Mouse (Mus musculus) liver, embryonic 13.5 days (tissue): ENCODE data around the gene Cpsf6. TPM values are rescaled to one million over a fixed set of nuclear protein-coding genes. Genes with fewer than 3 reads are reported as not detected.

Experiments used
- ATAC-seq: fragments of 200-750 bp; cut with Nextera tagmentation; 2 replicates; pipeline ENCODE4 v1.8.0; 2017; ENCODE audit warnings: low read depth, mild to moderate bottlenecking, moderate number of reproducible peaks, moderate library complexity
- DNase-seq: peaks from one replicate; pipeline ENCODE4 v3.0.0; 2022
- H3K27ac ChIP-seq: fragments of 300-500 bp; sonication (generic); 2 replicates; pipeline ENCODE4 v1.5.1; 2015; ENCODE audit warnings: moderate library complexity, mild to moderate bottlenecking, inconsistent platforms
- H3K27me3 ChIP-seq: fragments of 300-500 bp; sonication (generic); 2 replicates; pipeline ENCODE4 v1.6.1; 2015; ENCODE audit warnings: mild to moderate bottlenecking, inconsistent platforms
- H3K36me3 ChIP-seq: fragments of 300-500 bp; sonication (generic); 2 replicates; pipeline ENCODE4 v1.6.1; 2015; ENCODE audit warnings: mild to moderate bottlenecking, inconsistent platforms
- H3K4me1 ChIP-seq: fragments of 300-500 bp; sonication (generic); replicated peaks from 2 replicates; pipeline ENCODE4 v1.6.1; 2015; ENCODE audit warnings: inconsistent platforms
- H3K4me2 ChIP-seq: fragments of 300-500 bp; sonication (generic); 2 replicates; pipeline ENCODE4 v1.6.1; 2015; ENCODE audit warnings: inconsistent platforms, mild to moderate bottlenecking, moderate library complexity
- H3K4me3 ChIP-seq: fragments of 300-500 bp; sonication (generic); replicated peaks from 2 replicates; pipeline ENCODE4 v1.5.1; 2015; ENCODE audit warnings: mild to moderate bottlenecking, inconsistent platforms
- H3K9ac ChIP-seq: fragments of 300-500 bp; sonication (generic); 2 replicates; pipeline ENCODE4 v1.6.1; 2015; ENCODE audit warnings: mild to moderate bottlenecking, inconsistent platforms
- H3K9me3 ChIP-seq: fragments of 300-500 bp; sonication (generic); replicated peaks from 2 replicates; pipeline ENCODE4 v1.6.1; 2016; ENCODE audit warnings: inconsistent platforms
- WGBS: fragments of 180-500 bp; shearing (Covaris S2); methylation state at CpG from one replicate; pipeline ENCODE4 v1.1.7; 2015; ENCODE audit not compliant: insufficient replicate concordance; 5-methylcytosine and 5-hydroxymethylcytosine counted together
- polyA plus RNA-seq: library from polyadenylated mRNA; unstranded; fragments of >200 nt; fragmentation: Nextera tagmentation; extraction: Ambion mirVana; gene quantifications from 2 replicates; pipeline ENCODE4 v1.2.1, GENCODE M21; 2015

Cpsf6 gene
- polyA plus RNA-seq, 1 experiment from 2014 or later = 69.2 TPM

GRCm38 (mm10) chr10:117412474-117413057 is 32.8 kb upstream of the Cpsf6 start:
- no peak for ATAC-seq

DNA sequence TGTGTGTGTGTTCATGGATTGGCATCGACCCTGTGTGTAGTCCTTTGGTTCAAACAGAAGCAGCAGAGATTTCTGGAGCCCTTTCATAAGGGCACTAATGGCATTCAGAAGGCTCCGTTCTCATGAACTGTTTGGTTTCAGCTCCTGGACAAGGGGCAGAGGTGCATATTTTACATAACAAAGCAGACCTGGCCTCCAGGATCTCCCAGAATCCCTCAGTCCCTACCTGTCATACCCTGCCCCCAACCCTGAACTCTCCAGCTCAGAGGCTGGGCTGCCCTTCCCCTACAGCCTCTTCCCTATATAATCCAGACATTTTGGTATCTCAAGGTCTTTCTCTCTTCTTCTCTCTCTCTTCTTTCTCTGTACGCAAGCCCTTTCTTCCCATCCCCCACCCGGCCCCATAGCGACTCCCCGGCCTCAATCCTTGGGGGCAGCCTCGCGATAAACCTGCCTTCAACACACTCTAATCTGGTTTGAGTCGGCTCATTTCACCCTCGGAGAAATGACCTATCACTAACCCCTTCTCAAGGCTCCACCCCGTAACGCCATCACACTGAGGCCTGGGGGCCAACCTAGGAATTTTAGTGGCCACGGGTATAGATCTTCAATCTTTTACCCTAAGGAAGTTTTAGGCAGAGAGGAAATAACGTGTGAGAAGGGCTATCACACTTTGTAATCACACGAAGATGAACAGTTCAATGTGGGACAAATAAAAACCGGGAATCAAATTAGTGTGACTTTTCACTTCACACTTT is 32.1 kb upstream of the Cpsf6 start:
- H3K9ac ChIP-seq = no peak overlapping the region
- peaks cover 32% of the 10 kb centered on the region for H3K4me1 ChIP-seq
- no peak overlapping the region for H3K4me3 ChIP-seq
- H3K4me2 ChIP-seq = peak overlapping the region; percentile 2; the same call in 1 of the 2 replicates
- H3K27ac ChIP-seq = 0 out of 2 replicates have a peak overlapping the region, but pooled peaks have one; percentile 22
- no peaks in the 10 kb centered on the region for H3K36me3 ChIP-seq
- DNase-seq = no peak
- no peaks in the 10 kb centered on the region for H3K27me3 ChIP-seq
- ATAC-seq = no peak
- WGBS = 24% methylated on average over 16 of the region's 16 CpGs
- H3K9me3 ChIP-seq = no peaks in the 10 kb centered on the region

More at GRCm38 (mm10) chr10:117412474-117413057, 32.8 kb upstream of the Cpsf6 start:
- no peak overlapping the region for H3K9ac ChIP-seq
- no peaks in the 10 kb centered on the region for H3K27me3 ChIP-seq
- no peak overlapping the region for H3K4me2 ChIP-seq
- 50% methylated on average over 7 of the region's 7 CpGs for WGBS
- no peaks in the 10 kb centered on the region for H3K36me3 ChIP-seq
- H3K4me3 ChIP-seq = no peak overlapping the region
- no peaks in the 10 kb centered on the region for H3K9me3 ChIP-seq
- peaks cover 39% of the 10 kb centered on the region for H3K4me1 ChIP-seq
- no peak for DNase-seq
- H3K27ac ChIP-seq = 0 out of 2 replicates have a peak overlapping the region, but pooled peaks have one; percentile 22

DNA sequence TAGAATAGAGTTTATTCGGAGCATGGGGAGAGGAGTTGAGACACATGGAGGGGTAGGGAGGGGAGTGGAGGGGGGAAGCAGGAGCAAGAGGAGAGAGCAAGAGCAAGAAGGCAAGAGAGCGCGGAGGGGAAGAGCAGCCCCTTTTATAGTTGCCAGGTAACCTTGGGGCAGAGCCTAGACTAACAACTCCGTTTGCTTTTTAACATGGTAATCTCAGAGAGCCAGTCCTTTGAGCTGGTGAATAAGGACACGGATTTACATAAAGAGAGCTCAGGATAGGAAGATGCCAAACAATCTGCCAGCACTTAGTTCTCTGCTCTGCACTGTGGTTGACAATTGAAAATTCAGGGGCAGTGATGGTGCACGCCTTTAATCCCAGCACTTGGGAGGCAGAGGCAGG is 31.3 kb upstream of the Cpsf6 start:
- DNase-seq (no peak), ATAC-seq (no peak)
- Histone ChIP-seq H3K4me2 (no peak overlapping the region), H3K4me3 (no peak overlapping the region), H3K9ac (no peak overlapping the region), H3K27ac (no peak overlapping the region), H3K9me3 (no peaks in the 10 kb centered on the region), H3K4me1 (peaks cover 28% of the 10 kb centered on the region), H3K27me3 (no peaks in the 10 kb centered on the region), H3K36me3 (no peaks in the 10 kb centered on the region)
- 66% methylated on average over 6 of the region's 6 CpGs for WGBS

- Histone ChIP-seq H3K36me3 (no peaks in the 10 kb centered on the region), H3K9me3 (no peaks in the 10 kb centered on the region), H3K4me2 (no peak overlapping the region), H3K27ac (no peak overlapping the region), H3K9ac (no peak overlapping the region), H3K27me3 (no peaks in the 10 kb centered on the region), H3K4me3 (no peak overlapping the region), H3K4me1 (peaks cover 28% of the 10 kb centered on the region)
- ATAC-seq (no peak), DNase-seq (no peak)
- 66% methylated on average over 6 of the region's 6 CpGs for WGBS
Observed at GRCm38 (mm10) chr10:117410481-117411048, 30.8 kb upstream of the Cpsf6 start.

- H3K9me3 ChIP-seq = no peaks in the 10 kb centered on the region
- H3K4me2 ChIP-seq = peak overlapping the region; percentile 20
- H3K9ac ChIP-seq = no peak overlapping the region
- 16% methylated on average over 21 of the region's 21 CpGs for WGBS
- ATAC-seq (no peak), DNase-seq (no peak)
- no peaks in the 10 kb centered on the region for H3K27me3 ChIP-seq
- no peak overlapping the region for H3K27ac ChIP-seq
- peaks cover 28% of the 10 kb centered on the region for H3K4me1 ChIP-seq
- H3K36me3 ChIP-seq = no peaks in the 10 kb centered on the region
- no peak overlapping the region for H3K4me3 ChIP-seq
Observed at GRCm38 (mm10) chr10:117409373-117410354, 29.8 kb upstream of the Cpsf6 start.

DNA sequence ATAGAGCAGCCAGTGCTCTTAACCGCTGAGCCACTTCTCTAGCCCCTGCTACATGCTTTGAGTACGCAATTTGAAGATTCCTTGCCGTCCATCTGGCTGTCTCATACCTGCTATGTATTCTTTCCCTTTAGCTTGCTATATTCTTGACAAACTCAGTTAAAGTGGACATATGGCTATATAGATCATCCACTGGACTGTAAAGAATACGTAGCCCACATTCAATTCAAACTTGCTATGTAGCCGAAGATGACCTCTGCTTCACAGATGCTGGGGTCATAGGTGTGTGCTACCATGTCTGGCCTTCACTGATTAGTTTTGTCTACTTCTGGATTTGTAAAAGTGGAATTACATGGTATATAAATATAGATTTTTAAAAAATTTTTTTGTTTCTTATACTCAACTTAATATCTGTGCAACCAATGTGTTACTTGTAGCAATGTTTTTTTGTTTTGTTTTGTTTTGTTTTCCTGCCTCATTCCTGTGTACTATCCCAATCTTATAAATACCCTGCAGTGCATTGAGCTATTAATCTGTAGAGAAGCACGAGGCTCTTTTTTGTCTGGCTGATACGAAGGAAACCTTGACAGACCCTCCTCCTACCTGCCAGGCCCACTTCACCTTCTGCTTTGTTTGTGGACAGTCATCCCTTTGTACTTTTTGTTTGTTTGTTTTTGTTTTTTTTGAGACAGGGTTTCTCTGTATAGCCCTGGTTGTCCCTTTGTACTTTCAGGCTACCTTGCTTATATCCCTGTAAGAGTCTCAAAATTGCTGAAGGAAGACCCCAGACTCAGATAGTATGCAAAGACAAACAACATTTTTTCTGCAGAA is 28.9 kb upstream of the Cpsf6 start:
- no peaks in the 10 kb centered on the region for H3K27me3 ChIP-seq
- peaks cover 28% of the 10 kb centered on the region for H3K4me1 ChIP-seq
- no peak overlapping the region for H3K27ac ChIP-seq
- no peak for ATAC-seq
- no peak overlapping the region for H3K9ac ChIP-seq
- 70% methylated on average over 7 of the region's 7 CpGs for WGBS
- no peak for DNase-seq
- no peaks in the 10 kb centered on the region for H3K9me3 ChIP-seq
- no peak overlapping the region for H3K4me2 ChIP-seq
- H3K36me3 ChIP-seq = no peaks in the 10 kb centered on the region
- H3K4me3 ChIP-seq = no peak overlapping the region

GRCm38 (mm10) chr10:117407734-117408288 is 28.0 kb upstream of the Cpsf6 start:
- H3K9me3 ChIP-seq = no peaks in the 10 kb centered on the region
- H3K27ac ChIP-seq = no peak overlapping the region
- peaks cover 28% of the 10 kb centered on the region for H3K4me1 ChIP-seq
- no peak overlapping the region for H3K4me2 ChIP-seq
- ATAC-seq = no peak
- H3K4me3 ChIP-seq = no peak overlapping the region
- no peaks in the 10 kb centered on the region for H3K27me3 ChIP-seq
- WGBS = 64% methylated on average over 4 of the region's 4 CpGs
- no peak for DNase-seq
- H3K36me3 ChIP-seq = no peaks in the 10 kb centered on the region
- H3K9ac ChIP-seq = no peak overlapping the region

GRCm38 (mm10) chr10:117406843-117407733 is 27.3 kb upstream of the Cpsf6 start:
- ATAC-seq (no peak), DNase-seq (no peak)
- H3K4me1 ChIP-seq = peaks cover 23% of the 10 kb centered on the region
- H3K9ac ChIP-seq = no peak overlapping the region
- no peak overlapping the region for H3K27ac ChIP-seq
- H3K27me3 ChIP-seq = no peaks in the 10 kb centered on the region
- H3K4me3 ChIP-seq = no peak overlapping the region
- no peak overlapping the region for H3K4me2 ChIP-seq
- WGBS = 80% methylated on average over 8 of the region's 8 CpGs
- no peaks in the 10 kb centered on the region for H3K9me3 ChIP-seq
- no peaks in the 10 kb centered on the region for H3K36me3 ChIP-seq

- no peak overlapping the region for H3K9ac ChIP-seq
- ATAC-seq (no peak), DNase-seq (no peak)
- no peak overlapping the region for H3K27ac ChIP-seq
- H3K9me3 ChIP-seq = no peaks in the 10 kb centered on the region
- no peaks in the 10 kb centered on the region for H3K36me3 ChIP-seq
- H3K4me2 ChIP-seq = no peak overlapping the region
- WGBS = 70% methylated on average over 5 of the region's 5 CpGs
- no peak overlapping the region for H3K4me3 ChIP-seq
- no peaks in the 10 kb centered on the region for H3K27me3 ChIP-seq
- peaks cover 15% of the 10 kb centered on the region for H3K4me1 ChIP-seq
Observed at GRCm38 (mm10) chr10:117406283-117406588, 26.4 kb upstream of the Cpsf6 start.
